Mouse (Mus musculus) midbrain, embryonic 13.5 days (tissue): Measurements from ENCODE around the gene Scly. TPM values are rescaled to one million over a fixed set of nuclear protein-coding genes. Genes with fewer than 3 reads are reported as not detected.

Experiments
- ATAC-seq: fragments of 200-750 bp; cut with Nextera tagmentation; 2 replicates; pipeline ENCODE4 v1.8.0; 2017; ENCODE audit warnings: mild to moderate bottlenecking, moderate TSS enrichment, moderate library complexity
- H3K27ac ChIP-seq: fragments of 300-500 bp; sonication (generic); 2 replicates; pipeline ENCODE4 v1.5.1; 2015; ENCODE audit warnings: inconsistent platforms, mild to moderate bottlenecking, moderate library complexity
- H3K27me3 ChIP-seq: fragments of 300-500 bp; sonication (generic); 2 replicates; pipeline ENCODE4 v1.6.1; 2015; ENCODE audit warnings: mild to moderate bottlenecking, inconsistent platforms
- H3K36me3 ChIP-seq: fragments of 300-500 bp; sonication (generic); 2 replicates; pipeline ENCODE4 v1.6.1; 2015; ENCODE audit warnings: mild to moderate bottlenecking, inconsistent platforms
- H3K4me1 ChIP-seq: fragments of 300-500 bp; sonication (generic); replicated peaks from 2 replicates; pipeline ENCODE4 v1.6.1; 2015; ENCODE audit warnings: inconsistent platforms
- H3K4me2 ChIP-seq: fragments of 300-500 bp; sonication (generic); replicated peaks from 2 replicates; pipeline ENCODE4 v1.6.1; 2015; ENCODE audit warnings: moderate library complexity, mild to moderate bottlenecking, inconsistent platforms
- H3K4me3 ChIP-seq: fragments of 300-500 bp; sonication (generic); replicated peaks from 2 replicates; pipeline ENCODE4 v1.5.1; 2015; ENCODE audit warnings: mild to moderate bottlenecking, inconsistent platforms
- H3K9ac ChIP-seq: fragments of 300-500 bp; sonication (generic); replicated peaks from 2 replicates; pipeline ENCODE4 v1.6.1; 2015; ENCODE audit warnings: mild to moderate bottlenecking, inconsistent platforms
- H3K9me3 ChIP-seq: fragments of 300-500 bp; sonication (generic); 2 replicates; pipeline ENCODE4 v1.6.1; 2016; ENCODE audit warnings: mild to moderate bottlenecking, inconsistent platforms
- WGBS: fragments of 180-500 bp; shearing (Covaris S2); methylation state at CpG from one replicate; pipeline ENCODE4 v1.1.7; 2015; 5-methylcytosine and 5-hydroxymethylcytosine counted together
- polyA plus RNA-seq: library from polyadenylated mRNA; unstranded; fragments of >200 nt; fragmentation: Nextera tagmentation; extraction: Ambion mirVana; gene quantifications from 2 replicates; pipeline ENCODE4 v1.2.1, GENCODE M21; 2015

Gene Scly
- polyA plus RNA-seq, 1 experiment from 2014 or later, result 11.6 TPM

GRCm38 (mm10) chr1:91344921-91345685 lies 47.0 kb downstream of the Scly start:
- Histone ChIP-seq H3K4me1 (peaks cover 11% of the 10 kb centered on the region), H3K36me3 (no peaks in the 10 kb centered on the region), H3K9ac (no peak overlapping the region), H3K4me2 (peak overlapping the region; percentile 54), H3K4me3 (peak overlapping the region; percentile 33), H3K27me3 (peaks cover 51% of the 10 kb centered on the region), H3K9me3 (no peaks in the 10 kb centered on the region), H3K27ac (no peak overlapping the region)
- WGBS, result 3% methylated on average over 68 of the region's 68 CpGs
- peak; percentile 18; the same call in 1 of the 2 replicates for ATAC-seq

- ATAC-seq, result peak; percentile 81
- Histone ChIP-seq H3K36me3 (no peaks in the 10 kb centered on the region), H3K9me3 (no peaks in the 10 kb centered on the region), H3K27me3 (peaks cover 49% of the 10 kb centered on the region), H3K4me2 (no peak overlapping the region), H3K27ac (no peak overlapping the region), H3K9ac (no peak overlapping the region), H3K4me1 (peaks cover 11% of the 10 kb centered on the region), H3K4me3 (no peak overlapping the region)
- 27% methylated on average over 3 of the region's 3 CpGs for WGBS
These were observed 48.8 kb downstream of the Scly start for GRCm38 (mm10) chr1:91346892-91347291.

- Histone ChIP-seq H3K9me3 (no peaks in the 10 kb centered on the region), H3K9ac (no peak within 1 kb of the TSS), H3K36me3 (no peaks in the 10 kb centered on the region), H3K4me2 (no peak within 1 kb of the TSS), H3K4me3 (no peak within 1 kb of the TSS), H3K27me3 (peaks cover 10% of the 10 kb centered on the region), H3K27ac (no peak within 1 kb of the TSS; the same call in 1 of the 2 replicates), H3K4me1 (no peaks in the 10 kb centered on the region)
- 59% methylated on average over 4 of the region's 4 CpGs for WGBS
- ATAC-seq, result no peak
These were observed 52.7 kb downstream of the Scly start, which contains the start of gene Klhl30 for GRCm38 (mm10) chr1:91350841-91351240. TSS of gene Klhl30 (plus strand) at chr1:91351016.

GRCm38 (mm10) chr1:91351249-91351648 lies 53.1 kb downstream of the Scly start:
- Histone ChIP-seq H3K4me3 (no peak overlapping the region), H3K36me3 (no peaks in the 10 kb centered on the region), H3K27me3 (peaks cover 6% of the 10 kb centered on the region), H3K9me3 (no peaks in the 10 kb centered on the region), H3K4me1 (no peaks in the 10 kb centered on the region), H3K9ac (no peak overlapping the region), H3K4me2 (no peak overlapping the region), H3K27ac (no peak overlapping the region; the same call in 1 of the 2 replicates)
- WGBS, result 77% methylated on average over 3 of the region's 3 CpGs
- no peak for ATAC-seq

DNA sequence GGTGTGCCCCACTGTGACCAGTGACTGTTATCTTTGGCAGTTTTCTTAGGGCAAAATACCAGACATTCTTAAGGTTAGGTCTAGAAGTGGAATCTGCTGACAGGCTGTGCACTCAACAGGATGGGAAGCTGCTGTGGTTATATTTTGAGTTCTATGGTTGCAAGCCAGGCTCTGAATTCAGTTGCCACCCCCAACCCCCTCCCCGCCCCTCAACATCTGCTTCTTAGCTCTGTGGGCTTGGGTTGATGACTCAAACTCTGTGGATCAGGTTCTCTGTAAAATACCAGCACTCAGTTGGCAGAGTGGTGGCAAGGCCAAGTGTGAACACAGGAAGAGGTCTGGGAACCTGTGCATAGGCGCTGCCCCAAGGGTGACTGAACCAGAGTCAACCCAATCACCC lies 54.1 kb downstream of the Scly start:
- Histone ChIP-seq H3K4me3 (no peak overlapping the region), H3K9me3 (no peaks in the 10 kb centered on the region), H3K4me1 (no peaks in the 10 kb centered on the region), H3K27me3 (no peaks in the 10 kb centered on the region), H3K36me3 (no peaks in the 10 kb centered on the region), H3K27ac (no peak overlapping the region), H3K4me2 (no peak overlapping the region), H3K9ac (no peak overlapping the region)
- 91% methylated on average over 2 of the region's 2 CpGs for WGBS
- ATAC-seq, result no peak

- H3K9ac ChIP-seq, result no peak overlapping the region
These were observed 58.0 kb downstream of the Scly start for GRCm38 (mm10) chr1:91356105-91356504.

GRCm38 (mm10) chr1:91362113-91362512 lies 64.0 kb downstream of the Scly start:
- WGBS, result 80% methylated on average over 5 of the region's 5 CpGs
- Histone ChIP-seq H3K4me2 (no peak overlapping the region), H3K9me3 (0 out of 2 replicates have a peak, but pooled peaks cover 8% of the 10 kb centered on the region), H3K36me3 (no peaks in the 10 kb centered on the region), H3K4me1 (peaks cover 9% of the 10 kb centered on the region), H3K4me3 (no peak overlapping the region), H3K9ac (no peak overlapping the region), H3K27me3 (peaks cover 22% of the 10 kb centered on the region), H3K27ac (no peak overlapping the region)
- no peak for ATAC-seq

More at GRCm38 (mm10) chr1:91356105-91356504, 58.0 kb downstream of the Scly start:
- 88% methylated on average over 11 of the region's 11 CpGs for WGBS
- Histone ChIP-seq H3K4me3 (no peak overlapping the region), H3K9me3 (no peaks in the 10 kb centered on the region), H3K27me3 (no peaks in the 10 kb centered on the region), H3K4me2 (no peak overlapping the region), H3K4me1 (no peaks in the 10 kb centered on the region), H3K27ac (no peak overlapping the region), H3K36me3 (no peaks in the 10 kb centered on the region)
- no peak for ATAC-seq

DNA sequence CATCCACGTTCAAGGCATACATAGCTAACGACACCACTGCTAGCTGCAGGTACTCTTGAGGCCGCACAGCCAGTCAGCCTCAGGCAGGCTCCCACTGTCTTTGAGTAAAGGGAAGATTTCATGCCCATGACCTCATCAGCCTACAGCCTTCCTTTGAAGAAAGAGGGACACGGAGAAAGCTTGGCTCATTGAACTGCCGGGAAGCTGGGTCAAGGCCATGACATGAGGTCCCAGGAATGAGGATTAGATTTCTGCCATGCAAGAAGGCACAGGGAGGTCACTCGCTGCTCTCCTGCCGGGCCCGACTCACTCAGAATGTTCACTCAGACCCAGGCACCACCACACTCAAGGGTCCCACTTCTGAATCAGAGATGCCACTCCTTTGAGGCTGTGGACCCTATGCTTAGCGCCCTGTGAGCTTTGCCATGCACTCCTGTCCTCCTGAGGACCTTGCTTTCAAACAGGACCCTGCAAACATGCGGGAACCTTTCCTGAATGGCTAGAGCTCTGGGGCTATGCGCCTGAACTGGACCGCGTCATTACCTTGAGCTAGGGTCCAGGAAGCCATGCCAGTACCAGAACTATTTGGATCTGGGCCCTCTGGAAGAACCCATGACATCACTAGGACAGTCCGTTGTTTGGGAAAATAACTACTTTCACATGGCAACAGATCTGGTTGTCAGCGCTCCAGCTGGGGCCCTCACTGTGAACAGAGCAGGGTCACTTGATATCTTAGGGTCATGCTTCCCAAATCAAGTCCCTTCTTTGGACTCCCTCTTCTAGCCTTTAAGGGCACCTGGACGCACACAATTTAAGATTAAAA lies 66.9 kb downstream of the Scly start:
- Histone ChIP-seq H3K9me3 (0 out of 2 replicates have a peak, but pooled peaks cover 8% of the 10 kb centered on the region), H3K9ac (no peak overlapping the region), H3K4me3 (no peak overlapping the region), H3K4me2 (no peak overlapping the region), H3K27ac (no peak overlapping the region), H3K4me1 (peaks cover 9% of the 10 kb centered on the region), H3K27me3 (peaks cover 33% of the 10 kb centered on the region), H3K36me3 (peaks cover 8% of the 10 kb centered on the region)
- no peak for ATAC-seq
- WGBS, result 93% methylated on average over 16 of the region's 16 CpGs

DNA sequence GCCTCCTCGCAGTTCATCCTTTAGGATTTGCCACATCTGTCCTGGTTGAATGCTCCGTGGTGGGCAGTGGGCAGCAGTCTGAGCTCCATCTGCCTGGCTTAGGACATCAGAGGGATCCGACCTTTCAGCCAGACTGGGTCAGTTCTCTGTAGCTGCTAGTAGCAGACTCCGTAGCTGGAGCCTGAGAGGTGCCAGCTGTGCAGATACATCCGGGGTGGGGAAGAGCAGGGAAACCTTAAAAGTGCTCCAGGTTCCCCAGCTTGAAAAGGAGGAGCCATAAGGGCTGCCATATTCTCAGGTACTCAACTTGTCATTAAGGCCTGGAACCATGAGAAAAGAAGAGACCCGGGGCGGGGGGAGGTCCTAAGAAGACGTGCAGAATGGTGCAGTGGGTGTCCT lies 67.7 kb downstream of the Scly start:
- H3K4me1 ChIP-seq, result peaks cover 9% of the 10 kb centered on the region
- peak; percentile 7; the same call in 1 of the 2 replicates for ATAC-seq
- 0 out of 2 replicates have a peak, but pooled peaks cover 8% of the 10 kb centered on the region for H3K9me3 ChIP-seq
- H3K36me3 ChIP-seq, result peaks cover 16% of the 10 kb centered on the region
- peak overlapping the region; percentile 66 for H3K4me2 ChIP-seq
- H3K27ac ChIP-seq, result no peak overlapping the region
- peaks cover 33% of the 10 kb centered on the region for H3K27me3 ChIP-seq
- H3K9ac ChIP-seq, result peak overlapping the region; percentile 62; the same call in 1 of the 2 replicates
- WGBS, result 27% methylated on average over 8 of the region's 8 CpGs
- H3K4me3 ChIP-seq, result peak overlapping the region; percentile 41

GRCm38 (mm10) chr1:91366215-91367108 lies 68.3 kb downstream of the Scly start, which contains the start of gene Erfe:
TSS of gene Erfe (plus strand) at chr1:91366430.
- Histone ChIP-seq H3K4me3 (peak within 1 kb of the TSS; percentile 41), H3K27ac (no peak within 1 kb of the TSS), H3K9ac (peak within 1 kb of the TSS; percentile 62), H3K4me2 (peak within 1 kb of the TSS; percentile 66), H3K4me1 (peaks cover 9% of the 10 kb centered on the region), H3K27me3 (peaks cover 33% of the 10 kb centered on the region), H3K9me3 (0 out of 2 replicates have a peak, but pooled peaks cover 8% of the 10 kb centered on the region), H3K36me3 (peaks cover 22% of the 10 kb centered on the region)
- WGBS, result under 1% methylated on average over 61 of the region's 68 CpGs
- ATAC-seq, result peak; percentile 59

DNA sequence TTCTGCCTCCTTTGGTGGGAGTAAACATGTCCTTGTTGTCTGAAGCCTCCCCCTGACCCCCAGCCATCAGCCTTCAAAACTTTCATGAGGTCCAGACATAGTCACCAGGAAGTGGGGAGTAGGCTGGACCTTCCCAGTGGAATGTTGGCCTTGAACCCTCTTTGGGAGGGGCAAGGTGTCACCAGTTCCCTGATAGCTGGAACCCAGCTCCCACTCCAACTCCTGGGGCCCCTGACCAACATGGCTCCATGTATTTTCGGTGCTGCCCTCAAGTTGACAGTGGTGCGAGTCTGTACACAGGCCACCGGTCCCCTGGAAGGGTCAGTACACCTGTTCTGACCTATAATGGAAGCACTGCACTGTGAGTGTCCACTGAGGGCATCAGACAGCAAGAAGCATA lies 69.2 kb downstream of the Scly start:
- 93% methylated on average over 3 of the region's 3 CpGs for WGBS
- peaks cover 9% of the 10 kb centered on the region for H3K4me1 ChIP-seq
- no peak for ATAC-seq

More for the DNA sequence above, 69.2 kb downstream of the Scly start:
- H3K9me3 ChIP-seq, result 0 out of 2 replicates have a peak, but pooled peaks cover 8% of the 10 kb centered on the region
- H3K27ac ChIP-seq, result no peak overlapping the region
- no peak overlapping the region for H3K4me3 ChIP-seq
- H3K4me2 ChIP-seq, result no peak overlapping the region
- H3K9ac ChIP-seq, result no peak overlapping the region
- peaks cover 31% of the 10 kb centered on the region for H3K36me3 ChIP-seq
- peaks cover 33% of the 10 kb centered on the region for H3K27me3 ChIP-seq
